Mouse (Mus musculus) stomach, embryonic 14.5 days (tissue): Measurements from ENCODE around the gene Dnal1. TPM values are rescaled to one million over a fixed set of nuclear protein-coding genes. Genes with fewer than 3 reads are reported as not detected.

ENCODE experiments used
- ATAC-seq: fragments of 200-750 bp; cut with Nextera tagmentation; 2 replicates; pipeline ENCODE4 v1.8.0; 2017; ENCODE audit warnings: low read depth, moderate TSS enrichment; ENCODE audit not compliant: insufficient number of reproducible peaks, insufficient read depth, low FRiP score
- H3K27ac ChIP-seq: fragments of 300-500 bp; sonication (generic); 2 replicates; pipeline ENCODE4 v1.5.1; 2014; ENCODE audit warnings: mild to moderate bottlenecking, low read length, moderate library complexity, mixed read lengths
- H3K27me3 ChIP-seq: fragments of 300-500 bp; sonication (generic); 2 replicates; pipeline ENCODE4 v1.6.1; 2014; ENCODE audit warnings: low read length, control low read depth, mixed read lengths; ENCODE audit not compliant: control insufficient read depth, insufficient read depth
- H3K36me3 ChIP-seq: fragments of 300-500 bp; sonication (generic); 2 replicates; pipeline ENCODE4 v1.6.1; 2014; ENCODE audit warnings: mild to moderate bottlenecking, control low read depth, low read length, moderate library complexity, mixed read lengths; ENCODE audit not compliant: control insufficient read depth, insufficient read depth
- H3K4me1 ChIP-seq: fragments of 300-500 bp; sonication (generic); 2 replicates; pipeline ENCODE4 v1.6.1; 2014; ENCODE audit warnings: low read length, control low read depth, mixed read lengths; ENCODE audit not compliant: control insufficient read depth, insufficient read depth
- H3K4me2 ChIP-seq: fragments of 300-500 bp; sonication (generic); replicated peaks from 2 replicates; pipeline ENCODE4 v1.6.1; 2014; ENCODE audit warnings: low read depth, low read length, control low read depth
- H3K4me3 ChIP-seq: fragments of 300-500 bp; sonication (generic); 2 replicates; pipeline ENCODE4 v1.5.1; 2014; ENCODE audit warnings: low read depth, low read length, control low read depth
- H3K9ac ChIP-seq: fragments of 300-500 bp; sonication (generic); replicated peaks from 2 replicates; pipeline ENCODE4 v1.6.1; 2014; ENCODE audit warnings: low read depth, mild to moderate bottlenecking, control low read depth, low read length, moderate library complexity, mixed read lengths
- H3K9me3 ChIP-seq: fragments of 300-500 bp; sonication (generic); 2 replicates; pipeline ENCODE4 v1.6.1; 2016; ENCODE audit warnings: low read depth, low read length, control low read depth; ENCODE audit not compliant: control insufficient read depth
- WGBS: fragments of 180-500 bp; shearing (Covaris S2); extraction: QIAGEN DNeasy Blood & Tissue Kit; methylation state at CpG from one replicate; pipeline ENCODE4 v1.1.7; 2014; 5-methylcytosine and 5-hydroxymethylcytosine counted together
- polyA plus RNA-seq: library from polyadenylated mRNA; unstranded; fragments of >200 nt; fragmentation: Nextera tagmentation; extraction: Ambion mirVana; gene quantifications from 2 replicates; pipeline ENCODE4 v1.2.1, GENCODE M21; 2014

Dnal1 gene
- polyA plus RNA-seq, 1 experiment from 2014 or later: 3.8 TPM

DNA sequence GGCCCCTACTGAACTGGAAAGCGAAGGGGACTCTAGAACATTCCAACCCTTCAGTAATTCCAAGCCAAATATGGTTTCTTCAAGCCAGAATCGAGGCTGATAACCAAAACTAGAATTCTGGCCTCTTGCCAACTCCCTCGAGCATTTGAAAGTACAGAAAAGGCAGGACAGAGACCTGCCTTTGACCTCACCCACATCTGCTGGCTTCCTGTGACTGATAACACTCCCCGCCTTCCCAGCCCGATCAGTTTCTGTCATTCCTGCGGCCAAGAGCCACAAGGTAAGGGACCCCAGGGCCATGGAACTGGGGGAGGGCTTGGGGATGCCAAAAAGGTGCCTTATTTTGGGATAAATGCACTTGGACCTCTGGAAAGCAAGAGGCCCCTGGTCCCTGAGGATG lies 36.8 kb downstream of the Dnal1 start:
- Histone ChIP-seq H3K4me1 (peaks cover 6% of the 10 kb centered on the region; the same call in 1 of the 2 replicates), H3K9ac (no peak overlapping the region), H3K27ac (no peak overlapping the region; the same call in 1 of the 2 replicates), H3K27me3 (no peaks in the 10 kb centered on the region), H3K4me2 (no peak overlapping the region), H3K4me3 (no peak overlapping the region), H3K9me3 (no peaks in the 10 kb centered on the region), H3K36me3 (peaks cover 32% of the 10 kb centered on the region)
- 45% methylated on average over 6 of the region's 6 CpGs for WGBS
- no peak for ATAC-seq

DNA sequence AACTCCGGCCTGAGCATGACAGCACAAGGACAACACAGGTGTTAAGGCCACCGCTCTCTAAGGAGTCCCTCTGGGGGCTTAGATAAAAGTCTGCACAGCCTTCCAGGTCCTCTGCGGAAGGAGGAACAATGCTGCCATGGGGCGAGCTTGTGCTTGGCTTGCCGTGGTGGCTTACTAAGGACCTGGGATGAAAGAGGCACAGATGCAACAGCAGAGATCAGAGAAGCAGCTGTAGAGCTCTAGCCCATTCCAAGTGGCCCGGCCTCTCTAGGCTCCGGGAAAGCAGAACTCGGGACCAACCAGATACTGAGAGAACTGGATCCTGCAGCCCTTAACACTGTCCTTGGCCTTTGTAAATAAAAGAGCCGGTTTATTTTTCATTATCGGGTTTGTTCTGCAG lies 37.7 kb downstream of the Dnal1 start:
- H3K9ac ChIP-seq: no peak overlapping the region
- peaks cover 41% of the 10 kb centered on the region for H3K36me3 ChIP-seq
- H3K27me3 ChIP-seq: no peaks in the 10 kb centered on the region
- H3K4me1 ChIP-seq: peaks cover 6% of the 10 kb centered on the region; the same call in 1 of the 2 replicates
- 0 out of 2 replicates have a peak, but pooled peaks have one; percentile 14 for ATAC-seq
- no peak overlapping the region for H3K4me3 ChIP-seq
- no peak overlapping the region for H3K4me2 ChIP-seq
- 81% methylated on average over 10 of the region's 10 CpGs for WGBS
- no peaks in the 10 kb centered on the region for H3K9me3 ChIP-seq
- 0 out of 2 replicates have a peak overlapping the region, but pooled peaks have one; percentile 21 for H3K27ac ChIP-seq

DNA sequence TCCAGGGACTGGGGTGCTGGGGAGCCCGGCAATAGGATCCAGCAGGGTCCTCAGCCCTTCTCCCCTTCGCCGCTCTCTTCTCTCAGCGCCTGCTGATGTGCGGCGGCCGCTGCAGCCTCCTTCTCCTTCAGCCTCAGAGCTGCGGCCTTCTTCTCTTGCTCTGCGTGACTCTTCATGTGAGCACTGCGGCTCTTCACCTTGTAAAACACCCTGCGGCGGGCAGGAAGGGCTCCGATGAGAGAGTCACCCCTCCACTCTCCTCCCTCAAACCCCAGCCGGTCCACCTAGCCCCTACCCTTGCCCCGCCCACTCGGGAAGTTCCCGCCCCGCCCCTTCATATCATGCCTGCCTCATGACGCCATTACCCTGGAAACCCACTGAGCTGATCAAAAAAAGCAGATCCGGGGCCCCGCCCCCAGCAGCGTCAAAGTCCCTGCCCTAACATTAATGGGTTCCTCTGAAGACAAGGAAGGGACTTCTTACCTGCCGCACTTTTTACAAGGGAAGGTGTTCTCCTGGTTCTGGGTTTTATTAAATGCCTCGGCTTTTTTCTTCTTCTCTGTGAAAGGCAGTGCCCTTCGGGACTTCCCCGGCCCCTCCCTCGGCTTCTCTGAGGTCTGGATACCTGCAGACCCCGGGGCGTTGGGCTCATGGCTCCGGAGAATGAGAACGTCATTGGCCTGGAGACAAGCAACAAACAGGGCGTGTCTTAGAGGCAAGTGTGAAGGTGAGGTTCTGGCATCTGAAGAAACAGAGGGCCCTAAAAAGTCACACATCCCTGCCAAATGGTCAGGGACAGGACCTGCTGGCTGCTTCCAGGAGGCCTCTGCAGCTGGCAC lies 38.4 kb downstream of the Dnal1 start:
- H3K4me1 ChIP-seq: peaks cover 6% of the 10 kb centered on the region; the same call in 1 of the 2 replicates
- H3K27ac ChIP-seq: no peak overlapping the region; the same call in 1 of the 2 replicates
- no peak overlapping the region for H3K4me3 ChIP-seq
- no peaks in the 10 kb centered on the region for H3K27me3 ChIP-seq
- 64% methylated on average over 32 of the region's 32 CpGs for WGBS
- ATAC-seq: peak; percentile 65
- H3K36me3 ChIP-seq: peaks cover 41% of the 10 kb centered on the region
- no peak overlapping the region for H3K4me2 ChIP-seq
- H3K9ac ChIP-seq: no peak overlapping the region
- H3K9me3 ChIP-seq: no peaks in the 10 kb centered on the region

DNA sequence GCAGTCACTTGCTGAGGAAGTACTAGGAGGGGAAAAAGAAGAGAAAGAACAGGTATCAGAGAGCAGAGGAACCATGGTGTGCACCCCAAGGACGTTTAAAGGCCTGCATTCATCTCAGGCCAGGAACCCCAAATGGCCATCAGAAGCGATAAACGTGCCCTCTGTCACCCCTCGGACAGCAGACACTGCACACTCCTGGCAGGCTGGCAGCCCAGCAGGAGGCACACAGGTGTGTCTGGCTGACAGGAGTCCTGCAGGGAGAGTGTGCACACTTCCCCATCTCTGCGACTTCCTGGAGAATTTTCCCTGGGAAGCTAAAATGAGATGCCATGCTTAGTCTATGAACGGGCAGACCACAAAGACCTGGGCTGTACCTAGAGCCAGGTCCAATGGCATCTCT lies 39.2 kb downstream of the Dnal1 start:
- Histone ChIP-seq H3K4me3 (no peak overlapping the region), H3K9ac (no peak overlapping the region), H3K4me1 (peaks cover 6% of the 10 kb centered on the region; the same call in 1 of the 2 replicates), H3K27me3 (no peaks in the 10 kb centered on the region), H3K9me3 (no peaks in the 10 kb centered on the region), H3K27ac (no peak overlapping the region), H3K36me3 (peaks cover 50% of the 10 kb centered on the region), H3K4me2 (no peak overlapping the region)
- ATAC-seq: no peak
- WGBS: 75% methylated on average over 6 of the region's 6 CpGs

DNA sequence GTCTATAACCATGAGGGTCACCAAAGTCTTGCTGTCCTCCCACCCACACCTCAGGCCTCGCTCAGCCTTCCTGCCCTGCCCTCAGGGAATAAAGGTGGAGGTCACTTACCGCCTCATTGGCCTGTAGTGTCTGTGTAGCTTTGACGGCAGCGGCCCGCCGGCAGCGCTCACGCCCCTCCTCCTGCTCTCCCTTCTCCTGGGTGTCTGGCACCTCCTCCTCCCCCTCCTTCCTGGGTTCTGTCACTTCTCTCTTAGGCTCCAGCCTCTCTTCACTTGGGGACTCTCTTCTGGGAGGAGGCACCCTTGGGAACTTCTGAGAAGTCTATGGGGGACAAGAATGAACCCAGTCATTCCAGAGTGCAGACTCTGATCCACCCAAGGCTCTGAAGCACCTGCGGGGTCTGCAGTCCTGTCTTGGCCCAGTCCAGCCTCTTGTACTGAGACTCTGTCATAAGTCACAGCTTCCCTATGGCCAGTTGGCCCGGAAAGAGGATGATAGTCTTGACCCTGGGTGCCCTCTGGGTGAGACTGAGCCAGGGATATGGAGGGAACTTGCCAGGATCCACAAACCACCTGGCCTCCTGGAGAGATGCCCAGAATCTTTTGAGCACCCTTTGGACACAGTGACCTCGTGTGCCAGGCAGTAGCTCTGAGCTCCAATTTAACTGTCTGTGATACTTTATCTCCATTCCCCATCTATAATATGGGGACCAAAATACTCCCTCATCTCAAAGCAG lies 40.8 kb downstream of the Dnal1 start:
- Histone ChIP-seq H3K9me3 (no peaks in the 10 kb centered on the region), H3K4me1 (peaks cover 6% of the 10 kb centered on the region; the same call in 1 of the 2 replicates), H3K36me3 (peaks cover 64% of the 10 kb centered on the region), H3K4me2 (no peak overlapping the region), H3K27me3 (no peaks in the 10 kb centered on the region), H3K4me3 (no peak overlapping the region), H3K9ac (no peak overlapping the region), H3K27ac (no peak overlapping the region)
- WGBS: 63% methylated on average over 11 of the region's 11 CpGs
- no peak for ATAC-seq

DNA sequence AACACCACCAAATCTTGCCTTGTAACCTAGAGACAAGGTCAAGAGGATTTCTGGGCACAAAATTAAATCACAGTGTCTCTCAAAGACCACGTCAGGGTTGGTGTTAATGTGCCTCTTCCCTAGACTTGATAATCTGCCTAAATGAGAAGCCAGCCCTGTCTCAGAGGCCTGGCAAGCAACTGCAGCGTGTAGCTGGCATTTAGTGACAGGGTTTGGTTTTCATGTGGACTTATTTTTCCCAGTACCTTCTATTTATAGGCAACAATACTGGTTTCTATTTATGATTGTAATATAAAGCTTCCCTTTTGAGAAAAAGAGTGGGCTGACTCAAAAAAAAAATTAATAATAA lies 41.3 kb downstream of the Dnal1 start:
- ATAC-seq: no peak
- H3K4me2 ChIP-seq: no peak overlapping the region
- WGBS: 81% methylated on average over 2 of the region's 2 CpGs
- no peak overlapping the region for H3K4me3 ChIP-seq
- H3K27ac ChIP-seq: no peak overlapping the region
- no peak overlapping the region for H3K9ac ChIP-seq
- no peaks in the 10 kb centered on the region for H3K27me3 ChIP-seq
- H3K9me3 ChIP-seq: no peaks in the 10 kb centered on the region
- H3K4me1 ChIP-seq: peaks cover 6% of the 10 kb centered on the region; the same call in 1 of the 2 replicates
- H3K36me3 ChIP-seq: peaks cover 68% of the 10 kb centered on the region

DNA sequence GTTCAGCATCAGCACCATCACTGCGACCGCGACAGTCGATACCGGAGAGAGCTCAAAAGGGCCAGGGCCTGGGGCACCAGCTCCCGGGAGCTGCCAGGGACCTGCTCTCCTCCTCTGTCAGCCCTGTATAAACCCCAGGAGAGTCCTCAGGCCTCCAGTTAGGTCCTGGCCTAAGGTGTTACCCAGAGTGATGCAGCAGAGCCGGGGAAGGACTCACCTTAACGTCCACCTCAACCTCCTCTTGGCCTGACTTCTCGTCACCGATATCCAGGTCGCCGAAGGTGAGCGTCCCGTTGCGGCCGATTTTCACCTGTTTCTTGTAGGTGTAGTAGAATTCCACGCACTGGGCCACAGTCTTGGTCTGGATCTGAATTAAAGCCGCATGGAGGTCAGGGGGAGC lies 42.0 kb downstream of the Dnal1 start:
- Histone ChIP-seq H3K9ac (no peak overlapping the region), H3K27me3 (no peaks in the 10 kb centered on the region), H3K27ac (no peak overlapping the region), H3K9me3 (no peaks in the 10 kb centered on the region), H3K36me3 (peaks cover 70% of the 10 kb centered on the region), H3K4me2 (no peak overlapping the region), H3K4me1 (peaks cover 2% of the 10 kb centered on the region; the same call in 1 of the 2 replicates), H3K4me3 (no peak overlapping the region)
- ATAC-seq: no peak
- 94% methylated on average over 18 of the region's 18 CpGs for WGBS

DNA sequence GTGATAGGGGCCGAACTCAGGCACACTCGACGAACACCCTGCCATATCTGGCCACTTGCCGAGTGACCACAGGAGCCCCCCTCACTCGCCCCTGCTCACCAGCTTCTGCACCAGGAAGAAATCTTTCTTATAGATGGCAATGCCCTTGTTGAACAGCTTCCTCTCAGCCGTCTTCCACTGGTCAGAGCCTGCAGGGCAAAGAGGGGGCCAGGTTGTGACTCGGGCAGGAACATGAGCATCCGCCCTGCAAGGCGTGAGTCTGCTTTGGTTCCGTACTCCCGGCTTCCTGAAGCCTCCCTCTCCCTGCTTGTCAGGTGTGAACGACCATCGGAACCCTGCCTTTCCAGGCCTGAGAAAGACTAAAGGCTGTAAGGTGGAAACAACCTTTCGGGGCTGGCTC lies 44.0 kb downstream of the Dnal1 start:
- 88% methylated on average over 14 of the region's 14 CpGs for WGBS
- Histone ChIP-seq H3K36me3 (peaks cover 62% of the 10 kb centered on the region), H3K4me2 (no peak overlapping the region), H3K9me3 (no peaks in the 10 kb centered on the region), H3K4me1 (no peaks in the 10 kb centered on the region), H3K27me3 (no peaks in the 10 kb centered on the region), H3K4me3 (no peak overlapping the region), H3K27ac (no peak overlapping the region), H3K9ac (no peak overlapping the region)
- no peak for ATAC-seq
